Mouse (Mus musculus): ENCODE results near the gene Ccdc180.

The Ccdc180 gene

GRCm38 (mm10) chr4:45911876-45912275 is 21.8 kb downstream of the Ccdc180 start:
- no peak for DNase-seq

GRCm38 (mm10) chr4:45917091-45917490 is 27.0 kb downstream of the Ccdc180 start:
- DNase-seq = no peak

GRCm38 (mm10) chr4:45921663-45922435 is 31.7 kb downstream of the Ccdc180 start:
- DNase-seq = no peak

GRCm38 (mm10) chr4:45924011-45924410 is 33.9 kb downstream of the Ccdc180 start:
- no peak for DNase-seq

GRCm38 (mm10) chr4:45928561-45928960 is 38.5 kb downstream of the Ccdc180 start:
- no peak for DNase-seq

- peak; percentile 44 to 48 for DNase-seq
Measured at GRCm38 (mm10) chr4:45941628-45942044, 51.5 kb downstream of the Ccdc180 start.

- no peak for DNase-seq
Measured at GRCm38 (mm10) chr4:45947729-45948128, 57.6 kb downstream of the Ccdc180 start.

- DNase-seq = no peak
Measured at GRCm38 (mm10) chr4:45949109-45949848, 59.2 kb downstream of the Ccdc180 start.

- DNase-seq = no peak
Measured at GRCm38 (mm10) chr4:45951830-45952229, 61.7 kb downstream of the Ccdc180 start.

- no peak for DNase-seq
Measured at GRCm38 (mm10) chr4:45953025-45953919, 63.2 kb downstream of the Ccdc180 start.

- DNase-seq = no peak
Measured at GRCm38 (mm10) chr4:45955235-45955634, 65.1 kb downstream of the Ccdc180 start.

GRCm38 (mm10) chr4:45956131-45956530 is 66.0 kb downstream of the Ccdc180 start:
- no peak for DNase-seq

GRCm38 (mm10) chr4:45956706-45957105 is 66.6 kb downstream of the Ccdc180 start:
- DNase-seq = no peak

GRCm38 (mm10) chr4:45964771-45965439 is 74.8 kb downstream of the Ccdc180 start, which contains the start of gene Tdrd7:
Gene Tdrd7, plus strand, starts transcription at chr4:45965334.
- DNase-seq = no peak

GRCm38 (mm10) chr4:45965737-45966447 is 75.8 kb downstream of the Ccdc180 start:
- no peak for DNase-seq

- DNase-seq = no peak
Measured at GRCm38 (mm10) chr4:45966716-45967115, 76.6 kb downstream of the Ccdc180 start.

- DNase-seq = no peak
Measured at GRCm38 (mm10) chr4:45967479-45968341, 77.6 kb downstream of the Ccdc180 start.

- no peak for DNase-seq
Measured at GRCm38 (mm10) chr4:45969051-45969450, 78.9 kb downstream of the Ccdc180 start.

- DNase-seq = no peak
Measured at GRCm38 (mm10) chr4:45970048-45970560, 80.0 kb downstream of the Ccdc180 start.

GRCm38 (mm10) chr4:45971806-45972447 is 81.8 kb downstream of the Ccdc180 start:
- DNase-seq = peak; percentile 84 to 87

Data from thymus, postnatal 36 days (tissue).